Mouse (Mus musculus) lung, postnatal 36 days (tissue): ENCODE results near the gene Hspbap1.
A peak's percentile ranks its signal among the peaks of the same experiment; 100 is the strongest.

Source experiments
- DNase-seq: peaks from one replicate; pipeline ENCODE4 v3.0.0; 2022; ENCODE audit warnings: mixed read lengths

Hspbap1 gene

DNA sequence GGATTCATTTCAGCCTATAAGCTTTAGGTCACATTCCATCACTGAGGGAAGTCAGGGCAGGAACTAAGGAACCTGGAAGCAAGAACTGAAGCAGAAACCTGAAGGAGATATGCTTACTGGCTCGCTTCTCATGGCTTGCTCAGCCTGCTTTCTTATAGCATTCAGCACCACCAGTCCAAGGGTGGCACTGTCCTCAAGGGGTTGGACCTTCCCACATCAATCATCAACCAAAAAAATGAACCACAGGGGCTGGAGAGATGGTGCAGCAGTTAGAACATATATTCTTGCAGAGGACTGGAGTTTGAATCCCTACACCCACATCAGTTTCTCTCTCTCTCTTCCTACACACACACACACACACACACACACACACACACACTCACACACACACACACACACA is 5.2 kb upstream of the Hspbap1 start:
- no peak for DNase-seq

DNA sequence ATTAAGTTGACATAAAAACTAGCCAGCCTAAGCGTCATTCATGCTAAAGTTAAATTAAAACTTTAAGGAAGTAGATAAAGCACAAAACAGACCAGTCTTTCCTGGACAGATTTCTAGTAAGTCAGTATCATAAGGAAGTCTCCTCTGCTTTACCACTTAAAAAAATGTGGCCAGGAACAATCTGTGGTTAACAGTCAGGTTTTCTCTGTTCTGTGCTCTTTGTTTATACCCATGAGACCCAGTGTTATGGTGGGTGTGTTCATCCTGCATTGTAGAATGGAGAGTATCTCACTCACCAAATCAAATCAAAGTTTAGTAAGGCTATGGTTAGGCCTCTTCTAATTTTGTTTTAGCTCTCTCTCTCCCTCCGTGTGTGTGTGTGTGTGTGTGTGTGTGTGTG is 4.7 kb upstream of the Hspbap1 start:
- DNase-seq, result no peak

GRCm38 (mm10) chr16:35766366-35766765 is 3.8 kb upstream of the Hspbap1 start:
- no peak for DNase-seq

DNA sequence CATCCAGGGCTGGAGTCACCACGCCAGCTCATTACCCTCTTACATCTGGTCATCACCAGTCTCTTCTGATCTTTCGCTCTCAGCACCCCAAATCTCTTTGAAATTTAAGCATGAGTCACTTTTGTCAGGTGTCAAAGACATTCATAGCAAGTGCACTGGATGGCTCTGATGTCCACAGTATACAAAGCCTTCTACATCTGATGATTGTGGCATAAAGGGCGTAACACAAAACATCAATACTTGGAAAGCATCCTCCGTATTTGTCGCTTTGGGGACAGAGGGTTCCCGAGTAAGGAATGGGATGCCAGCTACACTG is 1.7 kb upstream of the Hspbap1 start:
- no peak for DNase-seq

DNA sequence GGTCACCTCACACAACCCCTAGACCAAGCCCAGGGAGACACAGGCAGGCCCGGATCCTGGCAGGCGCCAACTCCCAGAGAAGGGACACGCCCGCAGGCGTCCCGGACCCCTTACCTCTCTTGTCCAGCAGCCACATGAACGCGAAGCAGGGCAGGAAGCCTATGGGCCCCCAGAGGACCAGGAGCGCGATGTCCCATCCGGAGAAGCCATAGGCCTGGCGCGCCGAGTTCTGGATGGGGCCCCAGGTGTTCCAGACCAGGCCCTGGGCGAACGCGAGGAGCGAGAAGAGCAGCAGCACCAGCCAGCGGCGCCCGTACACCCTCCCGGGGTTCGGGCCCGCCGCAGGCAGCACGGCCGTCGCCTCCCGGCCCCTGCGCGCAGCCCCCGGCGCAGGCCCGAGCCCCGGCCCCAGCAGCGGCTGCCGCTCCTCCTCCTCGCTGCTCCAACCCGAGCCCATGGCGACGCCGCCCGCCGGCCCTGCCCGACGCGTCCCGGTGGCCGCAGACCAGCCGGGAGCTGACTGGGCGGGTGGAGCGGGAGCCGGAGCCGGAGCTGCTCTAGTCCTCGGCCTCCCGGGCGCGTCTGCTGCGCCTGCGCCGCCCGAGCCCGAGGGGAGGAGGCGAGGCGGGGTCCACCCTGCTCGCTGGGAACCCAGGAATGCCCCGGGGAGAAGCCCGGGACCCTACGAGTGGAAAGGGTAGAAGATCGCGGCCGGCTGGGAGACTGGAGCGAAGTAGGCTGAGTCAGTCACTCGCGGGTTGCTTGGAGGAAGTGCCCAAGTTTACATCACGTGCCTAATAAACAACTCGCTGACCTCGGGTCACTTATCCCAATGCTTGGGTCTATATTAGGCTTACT is 1.2 kb upstream of the Hspbap1 start, which contains the start of gene Dirc2:
Dirc2 (minus strand) TSS at position 572 of the 858 bp plus-strand sequence.
- peak; percentile 75 for DNase-seq

DNA sequence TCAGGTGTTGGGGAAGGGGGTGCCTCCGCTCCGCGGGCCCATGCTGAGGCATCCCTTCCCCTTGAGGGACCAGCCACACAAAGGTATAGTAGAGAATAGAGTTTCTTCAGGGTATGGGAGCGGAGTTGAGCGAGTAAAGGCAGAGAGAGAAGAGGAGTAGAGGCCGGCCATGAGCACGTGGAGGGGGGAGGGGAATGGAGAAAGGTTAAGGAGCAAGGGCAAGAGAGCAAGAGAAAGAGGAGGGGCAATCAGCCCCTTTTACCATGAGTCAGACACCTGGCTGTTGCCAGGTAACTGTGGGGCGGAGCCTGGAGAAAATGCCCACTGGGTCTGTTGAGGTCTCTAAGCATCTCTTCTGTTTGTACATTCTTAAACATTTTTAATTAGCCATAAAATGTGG is 966 bp downstream of the Hspbap1 start:
- DNase-seq, result no peak

GRCm38 (mm10) chr16:35771606-35772005 is 1.4 kb downstream of the Hspbap1 start:
- DNase-seq, result no peak

- DNase-seq, result no peak
Observed at GRCm38 (mm10) chr16:35772598-35772997, 2.4 kb downstream of the Hspbap1 start.

DNA sequence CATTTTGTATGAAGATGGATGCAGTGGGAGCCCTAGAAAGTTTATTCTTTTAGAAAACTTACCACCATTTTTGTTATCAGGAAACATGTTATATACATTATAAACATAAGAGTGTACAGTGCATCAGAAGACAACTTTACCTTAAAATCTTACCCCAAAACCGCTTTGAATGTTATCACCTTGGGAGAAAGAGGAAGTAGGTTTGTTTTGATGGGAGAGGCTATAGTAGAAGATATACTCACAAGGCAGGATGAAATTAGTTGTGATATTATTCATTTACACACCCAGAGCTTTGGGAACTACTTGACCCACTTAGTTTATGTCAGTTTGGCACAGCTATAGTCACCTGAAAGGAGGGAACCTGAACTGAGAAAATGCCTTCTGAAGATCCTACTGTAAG is 5.7 kb downstream of the Hspbap1 start:
- no peak for DNase-seq

DNA sequence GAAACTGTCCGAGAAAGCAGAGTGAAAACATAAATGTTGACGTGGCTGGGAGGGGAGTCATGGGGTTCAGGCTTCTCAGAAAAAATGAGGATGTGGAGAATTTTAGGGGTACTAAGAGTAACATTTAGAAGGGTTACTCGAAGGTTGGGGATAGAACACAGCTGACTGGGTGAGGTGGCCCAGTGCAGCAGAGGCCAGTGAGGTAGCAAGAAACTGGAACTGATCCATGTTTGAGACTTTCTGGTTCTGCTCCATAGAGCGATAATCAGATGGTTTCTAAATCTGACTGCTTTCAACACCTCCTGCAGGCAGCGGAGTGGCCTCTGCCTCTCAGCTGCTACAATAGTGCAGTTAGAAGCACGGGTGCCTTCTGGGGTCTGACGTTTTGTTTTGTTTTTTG is 6.6 kb downstream of the Hspbap1 start:
- DNase-seq, result peak; percentile 15

DNA sequence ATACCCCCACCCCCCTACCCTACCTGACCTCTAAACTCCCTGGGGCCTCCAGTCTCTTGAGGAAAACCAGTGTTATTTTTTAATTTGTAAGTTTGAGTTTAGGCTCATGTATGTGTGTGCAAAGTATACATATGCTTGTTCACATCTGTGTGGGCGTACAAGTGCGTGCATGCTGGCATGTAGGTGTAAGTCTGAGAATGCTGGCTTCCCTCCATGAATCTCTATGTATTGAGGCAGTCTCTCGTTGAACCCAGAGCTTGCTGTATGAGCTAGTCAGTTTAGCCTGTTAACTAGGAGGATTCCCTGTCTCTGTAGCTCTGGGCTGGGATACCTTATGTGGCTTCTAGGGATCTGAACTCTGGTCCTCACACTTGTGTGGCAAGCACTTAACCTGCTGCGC is 7.6 kb downstream of the Hspbap1 start:
- DNase-seq, result no peak

- no peak for DNase-seq
Observed at GRCm38 (mm10) chr16:35779681-35780080, 9.5 kb downstream of the Hspbap1 start.

- no peak for DNase-seq
Observed at GRCm38 (mm10) chr16:35781096-35781495, 10.9 kb downstream of the Hspbap1 start.

DNA sequence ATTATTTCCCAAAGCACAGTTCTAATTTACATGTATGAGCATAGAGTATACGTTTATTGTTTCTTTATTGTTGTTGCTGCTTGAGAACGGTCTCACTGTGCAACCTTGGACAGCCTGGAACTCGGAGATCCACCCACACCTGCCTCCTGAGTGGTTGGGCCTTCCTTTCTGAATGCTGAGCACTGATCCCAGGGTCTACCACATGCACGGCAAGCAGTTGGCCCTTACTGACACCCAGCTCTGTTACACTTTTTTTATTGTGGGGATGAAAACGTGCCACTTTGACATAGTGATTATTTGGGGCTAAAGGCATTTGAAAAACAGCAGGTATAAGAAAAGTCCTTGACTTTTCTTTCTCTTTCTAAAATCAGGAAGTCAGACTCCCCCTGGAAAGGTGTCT is 11.5 kb downstream of the Hspbap1 start:
- DNase-seq, result no peak

GRCm38 (mm10) chr16:35782451-35783206 is 12.5 kb downstream of the Hspbap1 start:
- no peak for DNase-seq

GRCm38 (mm10) chr16:35783207-35783573 is 13.0 kb downstream of the Hspbap1 start:
- DNase-seq, result no peak

- no peak for DNase-seq
Observed at GRCm38 (mm10) chr16:35784134-35784725, 14.1 kb downstream of the Hspbap1 start.

DNA sequence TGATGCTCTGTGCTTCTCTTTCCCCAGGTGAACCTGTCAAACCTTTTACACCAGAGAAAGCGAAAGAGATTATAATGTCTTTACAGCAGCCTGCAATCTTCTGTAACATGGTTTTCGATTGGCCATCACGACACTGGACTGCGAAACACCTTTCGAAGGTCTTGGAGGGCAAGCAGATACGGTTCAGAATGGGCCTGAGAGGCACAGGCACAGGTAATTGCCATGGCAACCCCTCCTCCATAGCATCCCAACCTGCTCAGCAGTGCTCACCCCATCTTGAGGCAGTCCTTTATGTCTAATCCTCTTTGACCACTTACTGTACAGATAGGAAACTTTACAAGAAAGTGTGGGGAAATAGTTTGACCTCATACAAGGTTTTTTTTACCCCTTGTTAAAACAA is 17.0 kb downstream of the Hspbap1 start:
- no peak for DNase-seq

DNA sequence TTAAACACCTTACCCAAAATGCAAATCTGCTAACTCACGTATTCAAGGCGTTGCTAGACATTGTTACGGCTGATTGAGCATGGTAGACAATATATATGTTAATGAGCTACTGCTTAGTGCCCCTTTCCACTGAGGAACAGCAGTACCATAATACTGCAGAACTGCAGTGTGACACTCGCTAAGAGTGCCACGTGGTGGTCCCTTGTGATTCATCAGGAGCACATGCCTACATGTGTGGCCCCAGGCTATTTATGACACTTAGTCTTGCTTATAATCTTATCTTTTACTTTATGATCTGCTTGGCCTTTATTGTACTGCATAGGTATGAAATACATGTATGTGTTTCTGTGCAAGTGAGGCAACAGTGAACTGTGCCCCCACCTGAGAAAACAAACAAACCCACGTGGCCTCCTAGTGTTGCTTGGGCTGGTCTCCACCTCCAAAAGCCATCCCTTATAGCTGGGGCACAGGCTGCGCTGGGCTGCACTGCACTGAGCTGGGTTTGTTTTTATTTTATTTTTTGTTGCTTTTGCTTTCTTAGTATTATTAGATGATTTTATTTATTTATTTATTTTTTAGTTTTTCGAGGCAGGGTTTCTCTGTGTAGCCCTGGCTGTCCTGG is 17.5 kb downstream of the Hspbap1 start:
- DNase-seq, result no peak

GRCm38 (mm10) chr16:35788330-35788729 is 18.2 kb downstream of the Hspbap1 start:
- no peak for DNase-seq

- no peak for DNase-seq
Observed at GRCm38 (mm10) chr16:35791962-35792521, 21.9 kb downstream of the Hspbap1 start.

GRCm38 (mm10) chr16:35802163-35802562 is 32.0 kb downstream of the Hspbap1 start:
- peak; percentile 49 for DNase-seq

GRCm38 (mm10) chr16:35803723-35804122 is 33.5 kb downstream of the Hspbap1 start:
- DNase-seq, result no peak
